Mouse (Mus musculus) kidney, postnatal 36 days (tissue): ENCODE measurements around the gene Selenof.

Source experiments
- DNase-seq, 2 experiments: peaks; one replicate each; pipeline ENCODE4 v3.0.0; 2021 to 2022; ENCODE audit warnings: mixed read lengths in 2 of 2

The Selenof gene

DNA sequence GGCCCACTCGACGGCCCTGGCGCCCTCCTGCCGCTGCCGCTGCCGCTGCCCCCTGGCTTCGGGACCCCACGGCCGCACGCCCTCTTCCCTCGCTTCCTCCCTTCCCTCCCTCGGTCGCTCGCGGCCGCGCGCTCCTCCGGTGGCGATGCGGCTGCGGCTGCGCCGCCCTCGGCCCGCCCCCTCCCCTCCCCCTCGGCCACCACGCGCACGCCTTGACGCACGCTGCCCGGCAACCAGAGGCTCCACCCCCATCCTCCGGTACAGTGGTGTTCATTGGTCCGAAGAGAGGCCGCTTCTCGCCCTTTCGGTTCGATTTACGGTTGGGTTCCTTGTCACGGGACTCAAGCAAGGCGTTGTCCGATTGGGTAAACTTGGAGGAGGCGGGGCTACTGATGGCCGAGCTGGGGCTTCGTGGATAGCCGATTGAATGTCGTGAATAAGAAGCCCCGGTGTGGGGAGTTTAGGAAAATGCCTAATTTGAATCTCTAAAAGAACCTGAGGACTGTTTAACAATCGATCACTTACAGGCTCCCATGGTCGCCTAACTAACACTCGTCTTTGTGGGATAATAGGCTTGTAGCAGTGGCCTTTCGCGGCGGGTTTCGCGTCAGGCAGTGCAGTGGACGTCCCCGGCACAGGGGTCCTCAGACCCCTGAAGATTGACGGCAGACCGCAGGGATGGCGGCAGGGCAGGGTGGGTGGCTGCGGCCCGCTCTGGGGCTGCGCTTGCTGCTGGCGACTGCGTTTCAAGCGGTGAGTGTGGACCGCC lies at the start of gene Selenof, which contains the start of gene Hs2st1:
Selenof (plus strand) TSS at position 258 of the 769 bp plus-strand sequence.
Hs2st1 (minus strand) TSS at position 135 of the 769 bp plus-strand sequence.
- peak; percentile 97 to 100 for DNase-seq

DNA sequence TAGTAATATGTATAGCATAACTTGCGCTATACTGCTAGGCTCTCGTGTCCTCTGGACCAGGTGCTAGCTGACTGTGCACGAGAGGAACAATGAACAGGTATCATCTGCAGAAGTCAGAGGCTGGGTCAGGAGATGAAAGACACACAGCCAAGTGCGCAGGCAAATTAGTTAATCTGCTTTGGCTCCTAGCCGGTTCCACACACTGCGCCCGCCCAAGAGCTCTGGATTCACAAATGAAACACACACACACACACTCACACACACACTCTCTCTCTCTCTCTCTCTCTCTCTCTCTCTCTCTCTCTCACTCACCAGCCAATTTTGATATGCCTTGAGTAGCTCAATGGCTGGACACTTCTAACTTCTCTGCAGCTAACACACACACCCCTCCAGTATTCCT lies 42.2 kb upstream of the Selenof start:
- DNase-seq = no peak

DNA sequence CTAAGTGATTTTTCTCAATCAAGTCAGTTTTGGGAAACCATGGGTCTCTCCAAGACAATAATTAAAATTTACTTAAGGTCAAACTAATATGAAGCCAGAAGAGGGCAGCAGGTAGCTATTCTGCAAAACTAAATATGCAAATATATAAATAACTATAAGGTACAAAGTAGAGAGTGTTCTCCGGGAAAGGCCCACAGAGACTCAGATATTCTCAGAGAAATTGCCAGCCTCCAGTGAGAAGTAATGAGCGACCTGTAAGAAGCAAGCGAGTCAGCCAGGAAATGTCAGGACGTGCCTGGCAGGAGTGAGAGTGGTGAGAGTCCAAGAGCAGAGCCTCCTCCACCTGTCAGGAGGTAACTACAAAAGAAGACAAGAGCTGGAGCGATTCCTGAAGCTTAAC lies 39.1 kb upstream of the Selenof start:
- peak; percentile 31 to 42 for DNase-seq

DNA sequence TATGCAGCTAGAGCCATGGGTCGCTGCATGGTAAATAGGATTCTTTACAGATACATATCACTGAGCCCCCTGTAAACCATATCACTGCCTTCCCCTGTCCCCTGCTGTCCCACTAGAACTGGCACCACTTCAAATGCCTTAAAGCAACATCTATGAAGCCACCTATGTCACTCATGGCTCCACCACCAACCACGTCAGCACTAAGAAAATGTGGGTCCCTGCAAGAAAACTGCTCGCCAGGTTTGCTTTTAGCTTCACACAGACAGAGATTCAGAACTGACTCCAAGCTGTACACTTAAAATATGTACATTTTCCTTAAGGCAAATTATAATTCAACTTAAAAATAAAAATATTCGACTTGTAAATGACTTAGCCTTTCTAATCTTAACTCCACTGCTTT lies 35.0 kb upstream of the Selenof start:
- DNase-seq = no peak

DNA sequence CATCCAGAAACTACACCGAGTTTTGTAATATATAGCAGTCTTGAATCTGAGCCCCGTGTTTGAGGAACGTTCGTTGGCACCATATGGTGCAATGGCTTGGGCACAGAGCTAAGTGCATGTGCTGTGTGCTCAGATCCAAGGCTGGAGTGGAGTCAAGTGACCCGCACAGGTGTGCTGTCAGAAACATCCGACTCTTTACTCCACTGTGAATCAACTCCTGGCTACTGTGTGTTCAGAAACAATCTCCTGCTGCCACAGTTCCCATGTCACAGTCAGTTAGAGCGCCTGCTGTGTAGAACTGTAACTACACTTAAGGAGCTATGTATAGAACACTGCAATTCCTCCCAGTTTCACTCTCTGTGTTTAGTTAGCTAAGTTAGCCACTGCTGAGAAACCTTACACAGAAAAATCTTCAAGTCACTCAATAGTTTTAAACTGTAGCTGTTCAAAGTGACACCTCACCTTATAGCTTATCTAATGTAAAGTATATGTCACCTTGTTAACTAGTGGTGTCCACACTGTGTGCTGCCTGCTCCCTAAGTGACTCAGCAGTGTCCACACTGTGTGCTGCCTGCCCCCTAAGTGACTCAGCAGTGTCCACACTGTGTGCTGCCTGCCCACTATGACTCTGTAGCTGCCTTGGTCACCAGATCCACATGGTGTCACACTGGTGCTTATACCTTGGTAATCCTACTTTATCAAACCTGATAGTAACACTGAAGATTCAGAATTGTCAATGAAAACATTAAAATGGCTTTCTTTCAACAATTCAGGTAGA lies 32.8 kb upstream of the Selenof start:
- no peak for DNase-seq

DNA sequence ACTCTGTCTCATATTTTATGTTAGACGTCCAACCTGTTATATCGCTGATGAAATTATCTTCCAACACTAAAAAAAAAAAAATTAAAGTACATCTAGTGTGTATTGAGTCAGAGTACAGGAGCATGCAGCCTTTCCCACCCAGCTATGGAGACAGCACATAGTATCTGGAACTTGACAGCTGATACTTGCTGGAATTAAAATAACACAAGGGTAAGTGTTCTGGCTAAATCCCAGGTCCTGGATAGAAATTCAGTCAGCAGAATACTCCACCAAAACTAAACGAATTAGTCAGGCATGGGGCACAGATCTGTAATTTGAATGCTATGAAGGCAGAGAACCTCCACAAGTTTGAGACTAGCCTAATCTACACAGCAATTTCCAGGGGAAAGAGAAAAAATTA lies 31.1 kb upstream of the Selenof start:
- no peak for DNase-seq

DNA sequence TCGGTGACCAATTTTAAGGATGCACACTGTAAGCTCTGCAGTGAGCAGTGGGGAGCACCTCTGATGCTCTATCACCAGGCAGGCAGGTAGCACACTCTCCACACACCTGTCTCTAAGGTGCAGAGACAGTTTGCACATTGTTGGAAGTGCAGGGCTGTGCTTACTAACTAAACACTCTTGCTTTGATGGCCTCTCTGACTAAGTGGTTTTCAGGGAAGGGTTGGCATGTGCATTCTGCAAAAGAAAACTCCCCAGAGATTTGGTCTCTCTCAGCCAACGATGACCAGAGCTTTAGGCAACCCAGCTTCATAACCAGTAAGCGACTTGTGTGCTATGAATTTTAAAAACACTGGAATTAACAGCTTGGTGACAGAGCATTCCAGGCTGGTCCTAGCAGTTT lies 29.3 kb upstream of the Selenof start:
- DNase-seq = no peak

DNA sequence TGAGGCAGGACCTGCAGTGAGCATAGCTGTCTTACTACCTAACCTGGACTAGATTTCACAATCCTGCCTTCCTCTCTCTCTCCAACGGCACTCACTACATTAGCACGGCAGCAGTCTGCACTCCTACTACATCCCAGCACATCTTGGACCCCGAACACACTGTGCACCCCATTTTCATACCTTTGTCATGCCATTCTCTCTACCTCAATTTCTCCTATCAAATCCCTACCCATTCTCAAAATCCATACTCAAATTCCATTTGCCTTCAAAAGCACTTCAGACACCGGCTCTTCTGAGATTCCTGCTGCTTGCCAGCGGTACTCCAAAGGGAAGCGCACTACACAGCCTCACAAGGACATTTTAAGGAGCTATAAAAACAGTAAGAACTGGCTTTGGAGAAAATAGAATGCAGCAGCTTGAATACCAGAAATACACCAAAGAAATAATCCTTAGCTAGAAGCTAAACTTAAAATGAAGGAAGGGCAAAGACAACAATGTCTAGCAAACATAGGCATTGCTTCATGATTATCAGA lies 28.1 kb upstream of the Selenof start:
- no peak for DNase-seq

DNA sequence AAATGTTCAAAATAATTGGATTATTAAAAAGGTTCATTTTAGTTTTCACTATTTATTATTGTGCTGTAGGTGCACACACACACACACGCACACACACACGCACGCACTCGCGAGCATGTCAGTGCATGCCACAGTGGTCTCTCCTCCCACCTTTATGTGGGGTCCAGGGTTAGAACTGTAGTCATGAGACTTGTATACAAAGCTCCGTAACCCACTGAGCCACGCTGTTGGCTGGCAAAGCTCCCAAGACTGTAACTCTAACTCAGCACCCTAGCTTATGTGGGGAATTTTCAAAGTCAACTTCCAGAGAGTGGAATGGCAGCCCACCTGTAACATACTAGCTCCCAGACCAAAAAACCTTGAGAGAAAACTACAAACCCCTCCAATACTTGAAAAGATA lies 25.0 kb upstream of the Selenof start:
- DNase-seq = no peak

DNA sequence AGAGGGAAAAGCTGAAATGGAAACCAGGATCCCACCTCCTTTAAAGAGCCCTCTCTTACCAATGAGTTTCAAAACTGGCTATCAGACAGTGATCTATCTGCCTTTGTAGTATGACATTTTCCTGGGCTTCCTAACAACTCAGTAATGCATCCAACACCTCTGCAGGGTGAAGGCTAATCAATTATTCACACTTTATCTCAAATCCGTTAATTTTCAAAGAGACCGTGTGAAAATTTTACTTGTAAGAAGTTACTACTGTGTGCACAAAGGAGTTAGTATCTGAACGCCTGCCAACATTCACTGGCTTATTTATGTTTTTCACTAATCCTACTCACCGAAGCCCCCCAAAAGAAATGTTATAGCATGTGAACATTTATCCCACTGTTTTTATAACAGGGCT lies 24.3 kb upstream of the Selenof start:
- no peak for DNase-seq

DNA sequence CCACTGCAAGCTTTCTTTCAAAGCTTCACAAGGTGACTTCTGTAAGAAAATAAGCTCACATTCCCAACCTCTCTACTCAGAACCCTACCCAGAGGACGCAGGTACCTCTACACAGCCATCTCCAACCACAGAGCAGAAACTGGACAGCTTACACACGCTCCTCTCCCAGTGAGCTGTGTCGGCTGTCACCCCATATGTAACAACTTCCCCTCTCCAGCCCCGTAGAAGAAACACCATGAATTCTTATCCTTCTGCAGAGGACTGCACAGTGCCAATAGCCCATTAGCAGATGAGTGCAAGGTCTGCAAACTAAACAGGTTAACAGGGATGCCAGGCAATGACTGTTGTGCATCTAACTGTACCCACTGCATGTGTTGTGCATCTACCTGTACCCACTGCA lies 23.6 kb upstream of the Selenof start:
- DNase-seq = no peak

DNA sequence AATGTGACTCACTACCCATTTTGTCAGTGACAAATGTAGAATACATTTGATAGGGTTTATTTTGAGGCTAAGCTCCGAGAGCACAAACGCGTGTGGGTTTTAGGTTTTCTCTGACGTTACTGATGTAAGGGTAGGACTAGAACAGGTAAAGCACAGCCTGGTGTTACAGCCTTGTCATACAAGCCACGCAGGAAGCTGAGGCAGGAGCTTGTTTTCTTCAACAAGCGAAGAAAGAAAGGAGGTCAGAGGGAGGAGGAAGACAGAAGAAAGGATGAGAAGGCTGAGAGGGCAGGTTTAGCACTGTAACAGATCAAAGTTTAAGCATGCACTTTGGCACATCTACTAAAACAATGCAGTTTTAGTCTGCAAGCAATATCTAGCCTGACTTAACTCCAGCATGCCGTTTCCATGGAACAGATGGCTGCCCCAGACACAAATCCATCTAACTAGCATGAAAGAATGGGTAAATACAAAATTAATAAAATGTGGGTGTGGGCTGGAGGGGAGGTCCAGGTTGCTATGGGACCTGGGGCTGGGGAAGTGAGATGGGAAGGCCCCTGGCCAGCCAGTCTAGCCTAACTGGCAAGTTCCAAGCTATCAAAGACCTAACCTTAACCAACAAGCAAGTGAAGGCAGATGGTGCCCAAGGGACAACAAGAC lies 21.8 kb upstream of the Selenof start:
- DNase-seq = peak in 1 of 2 experiments; percentile 20

DNA sequence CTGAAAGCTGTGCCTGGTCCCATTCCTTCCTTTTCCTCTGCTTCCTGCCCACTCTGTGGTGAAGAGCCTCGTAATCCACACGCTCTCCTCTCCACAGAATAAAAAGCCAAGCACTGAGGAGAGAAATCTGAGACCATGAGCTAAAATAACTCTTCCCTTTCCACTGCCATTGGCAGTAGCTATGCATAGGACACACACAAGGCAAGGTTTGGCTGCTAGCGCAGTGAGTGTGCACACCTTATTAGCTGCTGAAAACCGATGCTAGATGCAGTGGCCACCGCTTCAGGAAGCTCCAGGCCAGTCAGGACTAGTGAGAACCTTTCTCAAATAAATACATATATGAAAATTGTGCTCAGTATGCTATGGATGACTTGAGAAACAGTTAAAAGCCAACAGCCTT lies 20.1 kb upstream of the Selenof start:
- DNase-seq = no peak

DNA sequence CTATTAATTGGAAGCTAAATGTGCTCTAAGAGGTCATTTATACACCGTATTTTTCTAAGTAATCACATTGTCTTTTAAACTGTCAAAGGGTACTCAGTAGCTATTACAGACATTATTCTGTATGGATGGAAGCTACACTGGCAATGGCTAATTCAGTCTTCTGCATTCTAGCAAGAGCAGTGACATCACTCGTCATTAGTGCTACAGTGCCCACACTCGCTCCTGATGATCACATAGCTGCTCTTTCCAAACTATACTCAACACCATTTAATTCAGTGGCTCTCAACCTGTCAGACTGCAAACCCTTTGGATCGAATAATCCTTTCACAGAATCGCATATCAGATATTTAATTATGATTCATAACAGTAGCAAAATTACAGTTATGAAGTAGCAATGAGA lies 19.4 kb upstream of the Selenof start:
- no peak for DNase-seq

DNA sequence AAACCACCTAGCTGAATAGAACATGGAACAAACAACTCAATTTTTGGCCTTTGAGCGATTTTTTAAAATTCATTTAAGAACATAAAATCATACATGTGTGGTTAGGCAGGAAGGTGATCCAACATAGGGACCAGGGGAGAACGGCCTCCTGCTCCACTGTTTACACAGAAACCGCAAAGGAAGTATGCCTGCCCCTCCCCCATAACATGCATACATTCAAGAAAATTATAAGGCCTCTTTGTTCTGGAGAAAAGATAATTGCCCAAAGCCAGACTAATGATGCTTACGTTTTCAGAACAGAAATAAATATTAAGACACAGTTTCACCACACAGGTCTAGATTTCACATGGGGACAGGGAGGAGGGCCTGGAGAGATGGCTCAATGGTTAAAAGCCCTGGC lies 18.7 kb upstream of the Selenof start:
- DNase-seq = no peak

DNA sequence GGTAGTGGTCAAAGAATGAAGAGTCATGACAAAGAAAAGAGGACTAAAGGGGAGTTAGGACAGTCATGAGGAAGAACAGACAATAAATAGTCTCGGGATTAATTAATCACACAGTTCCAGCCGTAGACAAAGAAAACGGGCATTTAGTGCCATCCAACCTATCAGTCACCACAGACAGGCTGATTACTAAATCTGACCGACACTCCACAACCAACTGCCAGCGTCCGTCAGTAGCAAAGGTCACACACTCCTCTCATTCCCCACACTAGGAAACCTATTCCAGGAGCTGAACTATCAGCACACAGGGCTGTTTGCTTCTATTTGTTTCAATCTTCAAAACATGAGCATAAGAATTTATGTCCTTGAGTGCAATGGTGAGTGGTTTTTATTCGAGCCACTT lies 16.2 kb upstream of the Selenof start:
- DNase-seq = peak; percentile 43 to 50

DNA sequence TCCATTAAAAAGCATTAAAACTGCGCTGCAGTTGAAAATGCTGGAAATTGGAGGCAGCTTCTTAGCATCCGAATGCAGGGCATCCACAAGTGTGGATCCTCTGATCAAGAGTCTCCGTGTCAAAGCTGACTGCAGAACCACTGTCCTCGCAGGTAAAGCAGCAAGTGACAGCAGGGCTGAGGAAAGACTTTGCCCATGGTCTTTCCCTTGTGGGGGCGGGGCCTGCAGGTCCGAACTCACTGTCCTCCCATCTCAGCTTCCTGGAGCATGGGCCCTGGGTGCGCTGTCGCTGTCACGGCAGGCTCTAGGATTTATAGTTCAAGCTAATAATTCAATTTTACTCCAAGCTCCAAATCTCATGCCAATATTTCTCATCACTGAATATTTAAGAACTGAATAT lies 15.6 kb upstream of the Selenof start:
- peak; percentile 48 to 76 for DNase-seq

DNA sequence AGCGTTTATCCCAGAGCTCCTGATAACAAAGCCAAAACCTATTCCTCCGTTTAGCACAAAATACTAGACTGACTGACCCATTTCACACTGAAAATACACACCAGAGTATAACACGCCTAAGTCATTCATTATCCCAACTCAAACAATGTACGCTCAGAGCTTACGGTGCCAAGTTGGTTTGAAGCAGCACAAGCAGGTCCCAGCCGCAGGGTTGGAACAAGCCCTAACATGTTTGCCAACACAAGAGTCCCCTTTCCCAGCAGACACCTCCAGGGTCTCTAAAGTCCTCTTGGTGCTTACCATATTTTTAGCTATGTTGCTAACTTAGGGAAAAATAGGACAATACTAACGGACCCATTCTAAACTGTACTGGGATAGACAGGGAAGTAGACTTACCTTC lies 15.0 kb upstream of the Selenof start:
- no peak for DNase-seq

DNA sequence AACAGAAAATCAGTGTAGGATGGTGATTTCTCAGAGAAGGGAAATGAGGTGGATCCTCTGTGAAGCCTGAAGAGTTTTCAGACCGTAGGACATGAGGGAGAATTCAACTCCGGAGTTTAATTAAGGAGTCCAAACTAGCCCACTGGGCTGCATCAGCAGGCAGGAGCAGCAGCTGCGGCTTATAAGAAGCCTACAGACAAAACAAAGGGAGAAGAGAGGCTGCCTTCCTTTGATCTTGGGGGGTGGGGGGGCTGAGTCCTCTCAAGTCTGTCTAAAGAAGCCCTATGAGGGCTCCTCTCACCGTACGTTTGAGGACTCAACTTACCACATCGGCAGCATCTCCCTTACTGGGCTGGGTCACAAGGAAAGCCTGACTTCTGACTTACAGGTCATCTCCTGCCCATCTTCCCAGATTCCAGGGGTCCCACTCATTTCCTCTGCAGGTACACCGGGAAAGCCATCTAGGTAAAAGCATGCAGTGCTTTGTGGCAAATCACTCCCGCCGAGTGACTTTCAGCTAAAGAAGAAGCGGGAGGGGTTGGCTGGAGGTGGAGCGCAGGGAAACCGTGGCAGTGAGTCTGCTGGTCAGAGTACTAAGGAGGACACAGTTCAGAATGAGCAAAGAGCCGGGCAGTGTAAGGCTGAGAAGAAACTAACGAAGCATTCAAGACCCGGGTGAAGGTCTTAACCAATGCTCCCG lies 13.3 kb upstream of the Selenof start:
- DNase-seq = peak; percentile 58 to 60

DNA sequence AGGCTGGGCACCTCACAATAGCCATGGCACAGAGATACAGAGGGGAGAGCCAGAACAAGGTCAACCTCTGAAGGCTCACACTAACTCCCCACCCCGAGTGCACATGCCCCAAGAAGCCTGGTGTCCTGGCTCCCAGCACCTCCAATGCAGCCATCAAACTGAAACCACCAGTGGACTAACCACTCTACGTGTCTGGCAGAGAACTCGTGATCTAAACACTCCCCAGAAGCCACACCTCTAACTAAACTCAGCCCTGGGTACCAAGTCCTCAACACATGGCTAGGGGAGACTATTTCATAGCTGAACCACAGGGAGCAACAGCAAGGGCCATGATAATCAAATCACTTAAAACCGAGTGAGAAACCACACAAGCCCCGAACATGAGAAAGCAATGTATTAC lies 11.8 kb upstream of the Selenof start:
- DNase-seq = peak; percentile 14 to 33

DNA sequence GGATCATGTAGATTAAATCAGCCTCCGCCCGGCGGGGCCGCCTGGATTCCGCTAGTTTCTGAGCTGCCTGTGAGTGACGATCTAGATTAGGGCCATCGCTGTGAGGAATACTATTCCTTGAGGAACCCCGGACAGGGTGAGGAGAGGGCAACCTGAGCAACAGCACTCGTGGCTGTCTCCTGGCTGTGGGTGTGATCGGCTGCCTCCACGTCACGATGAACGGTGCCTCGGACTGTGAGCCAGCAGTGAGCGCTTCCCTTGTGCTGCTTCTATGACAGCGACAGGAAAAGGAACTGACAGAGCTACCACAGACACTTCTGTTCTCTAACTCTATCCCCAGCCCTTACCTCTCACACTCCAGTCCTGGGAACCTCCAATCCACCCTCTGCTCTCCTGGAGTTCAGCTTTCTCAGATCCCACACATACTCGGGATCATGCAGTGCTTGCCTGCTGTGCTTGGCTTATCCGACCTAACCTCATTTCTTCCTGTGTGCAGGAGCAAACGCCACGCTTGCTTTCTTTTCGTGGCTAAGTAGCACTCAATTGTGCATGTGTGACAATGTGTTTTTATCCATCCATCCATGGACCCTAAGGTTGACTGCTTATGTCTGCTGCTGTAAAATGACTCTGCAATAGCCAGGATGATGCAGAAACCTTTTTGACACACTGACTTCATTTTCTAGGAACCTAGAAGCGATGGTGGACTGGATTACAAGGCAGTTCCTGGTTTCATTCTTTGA lies 8.4 kb upstream of the Selenof start:
- DNase-seq = no peak

DNA sequence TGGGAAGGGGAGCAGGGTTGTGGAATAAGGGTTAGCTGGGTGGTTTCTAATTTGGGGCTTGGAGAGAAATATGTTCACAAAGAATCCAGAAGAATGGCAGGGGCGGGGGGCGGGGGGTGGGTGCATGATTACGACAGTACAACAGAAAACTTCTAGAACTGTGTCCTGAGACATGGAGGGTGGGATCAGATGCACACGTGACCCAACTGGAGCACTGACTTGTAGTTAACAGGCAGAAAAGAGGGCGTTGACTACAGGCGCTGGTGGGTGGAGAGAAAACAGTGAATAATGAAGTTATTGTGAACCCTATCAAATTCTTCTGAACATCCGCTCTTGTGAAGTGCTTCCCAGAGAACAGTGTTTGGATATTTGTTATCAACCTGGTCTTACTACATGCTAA lies 6.2 kb upstream of the Selenof start:
- no peak for DNase-seq
